ENCODE assay signal across 10 mouse cellular contexts in the genomic region with DNA sequence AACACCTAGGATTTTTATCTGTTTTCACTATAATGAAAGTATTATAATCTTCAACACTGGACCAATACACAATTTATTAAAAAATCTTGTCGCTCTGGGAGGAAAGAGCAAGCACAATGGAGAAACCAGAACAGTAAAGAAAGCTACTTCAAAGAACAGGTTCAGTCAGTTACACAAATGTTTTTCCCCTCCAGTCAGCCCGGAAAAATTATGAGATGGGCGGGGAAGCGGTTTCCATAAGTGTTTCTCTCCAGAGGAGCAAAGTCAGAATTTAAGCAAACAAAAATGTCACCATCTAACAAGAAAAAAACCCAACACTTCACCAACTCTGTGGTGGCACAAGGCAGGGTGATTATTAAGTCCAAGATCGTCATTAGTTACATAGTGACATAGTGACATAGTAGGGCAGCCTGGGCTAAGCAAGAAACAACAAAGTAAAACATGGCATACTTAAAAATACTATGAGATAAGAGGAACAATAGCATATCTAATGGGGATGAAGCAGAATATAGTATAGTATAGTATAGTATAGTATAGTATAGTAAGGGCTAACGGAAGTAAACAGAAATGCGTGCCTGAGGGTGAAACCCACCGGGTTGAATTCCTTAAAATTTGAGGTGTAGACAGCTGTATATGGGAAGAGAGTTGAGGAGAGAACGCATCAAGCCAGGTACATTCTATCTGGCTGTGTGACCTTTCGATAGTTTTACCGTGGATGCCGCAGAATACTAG.
DNase-seq lines count a peak whose midpoint lies in the region; ATAC-seq and TF ChIP-seq lines count a peak whose summit lies in the region.
"Had no signal": no experiment of that assay in that cellular context is flagged by ENCODE, and none has a peak within 500 bp of the region (broad histone marks: within the 10 kb centered on the region; RNA-seq: fewer than 3 reads in every experiment).

No protein-coding gene starts in this region.

- 0 out of 2 replicates have a peak, but pooled peaks have one; percentile 21 for ATAC-seq in hindbrain, embryonic 12.5 days (ENCODE audit: low FRiP score)
- peak; percentile 46; the same call in 1 of the 2 replicates for ATAC-seq in hindbrain, embryonic 14.5 days (ENCODE audit: low FRiP score)
- ATAC-seq in midbrain, embryonic 15.5 days (replicated peaks), result peak; percentile 68

- dilution Hi-C loops in CH12.LX (cut with MboI; ENCODE audit: extremely low pct_ligation_motif_present, extremely low pct_unique_long_range_greater_than_20kb, low sequenced_read_pairs), result no loop called here

- no peak for TF ChIP-seq POLR2A in CH12.LX (IDR thresholded peaks at IDR 0.05; ENCODE audit: low read depth, low read length)

- TF ChIP-seq EP300 in CH12.LX (IDR thresholded peaks at IDR 0.05; ENCODE audit: low read length), result no peak

- WGBS in hindbrain, embryonic 12.5 days, result 74% methylated on average over 12 of the region's 12 CpGs
- 76% methylated on average over 12 of the region's 12 CpGs for WGBS in hindbrain, embryonic 10.5 days
- WGBS in hindbrain, embryonic 14.5 days, result 70% methylated on average over 12 of the region's 12 CpGs
- 76% methylated on average over 12 of the region's 12 CpGs for WGBS in midbrain, embryonic 15.5 days

- no peaks in the 10 kb centered on the region for H3K27me3 ChIP-seq in hindbrain, embryonic 12.5 days
- no peaks in the 10 kb centered on the region for H3K27me3 ChIP-seq in hindbrain, embryonic 10.5 days (ENCODE audit: insufficient read depth, poor library complexity, severe bottlenecking)
- no peaks in the 10 kb centered on the region for H3K27me3 ChIP-seq in CH12.LX (replicated peaks)
- H3K27me3 ChIP-seq in hindbrain, embryonic 14.5 days (ENCODE audit: control insufficient read depth, insufficient read depth, low read length), result no peaks in the 10 kb centered on the region
- H3K27me3 ChIP-seq in midbrain, embryonic 15.5 days (replicated peaks), result no peaks in the 10 kb centered on the region
- H3K27me3 ChIP-seq: kidney, embryonic 15.5 days had no signal

- no peaks in the 10 kb centered on the region for H3K9me3 ChIP-seq in hindbrain, embryonic 12.5 days (replicated peaks)
- no peaks in the 10 kb centered on the region for H3K9me3 ChIP-seq in hindbrain, embryonic 10.5 days
- H3K9me3 ChIP-seq in CH12.LX (replicated peaks; ENCODE audit: low read length), result no peaks in the 10 kb centered on the region
- no peaks in the 10 kb centered on the region for H3K9me3 ChIP-seq in hindbrain, embryonic 14.5 days (ENCODE audit: control insufficient read depth, low read length)
- no peaks in the 10 kb centered on the region for H3K9me3 ChIP-seq in midbrain, embryonic 15.5 days
- H3K9me3 ChIP-seq: kidney, embryonic 15.5 days had no signal

- no peak for TF ChIP-seq CTCF in CH12.LX (conservative IDR thresholded peaks at IDR 0.05 in 1 of 2, IDR thresholded peaks at IDR 0.05 in 1 of 2; ENCODE audit: low read depth in 2 of 2, low read length in 2 of 2)

- H3K27ac ChIP-seq in hindbrain, embryonic 12.5 days, result no peak overlapping the region
- H3K27ac ChIP-seq in hindbrain, embryonic 10.5 days, result no peak overlapping the region
- H3K27ac ChIP-seq in CH12.LX (ENCODE audit: insufficient read depth, low read depth), result no peak overlapping the region
- no peak overlapping the region for H3K27ac ChIP-seq in hindbrain, embryonic 14.5 days
- no peak overlapping the region for H3K27ac ChIP-seq in midbrain, embryonic 15.5 days
- H3K27ac ChIP-seq: kidney, embryonic 15.5 days had no signal

- TF ChIP-seq RAD21 in CH12.LX (IDR thresholded peaks at IDR 0.05; ENCODE audit: low read depth, low read length), result no peak

- no peak overlapping the region for H3K9ac ChIP-seq in hindbrain, embryonic 12.5 days
- H3K9ac ChIP-seq in CH12.LX (ENCODE audit: insufficient read depth, low read depth), result no peak overlapping the region
- H3K9ac ChIP-seq in hindbrain, embryonic 14.5 days, result no peak overlapping the region
- H3K9ac ChIP-seq in midbrain, embryonic 15.5 days, result no peak overlapping the region
- H3K9ac ChIP-seq: kidney, embryonic 15.5 days had no signal

- no peak overlapping the region for H3K4me2 ChIP-seq in hindbrain, embryonic 12.5 days (replicated peaks)
- H3K4me2 ChIP-seq in CH12.LX (ENCODE audit: insufficient read depth, low read depth, poor library complexity, severe bottlenecking), result peak overlapping the region; percentile 68
- peak overlapping the region; percentile 6; the same call in 1 of the 2 replicates for H3K4me2 ChIP-seq in hindbrain, embryonic 14.5 days (replicated peaks)
- peak overlapping the region; percentile 26; the same call in 1 of the 2 replicates for H3K4me2 ChIP-seq in midbrain, embryonic 15.5 days
- H3K4me2 ChIP-seq: liver, embryonic 11.5 days had no signal

- in situ Hi-C loops in CH12.LX (cut with MboI; ENCODE audit: low pct_ligation_motif_present, low pct_unique_long_range_greater_than_20kb, low sequenced_read_pairs), result loop anchor here (10.0 to 25.0 kb wide), 3 partner anchors 779 to 1526 kb away; no protein-coding TSS in a partner anchor

- intact Hi-C loops in heart, postnatal 10 days (cut with DNase I), result loop anchor here (2.0 to 10.0 kb wide), 5 partner anchors 786 to 1867 kb away; partner anchors contain the start of gene Ppp3ca
- intact Hi-C loops in heart, postnatal 25 days (cut with DNase I), result loop anchor here (2.0 to 10.0 kb wide), 4 partner anchors 781 to 1531 kb away; no protein-coding TSS in a partner anchor

- H3K4me3 ChIP-seq in hindbrain, embryonic 12.5 days, result no peak overlapping the region
- no peak overlapping the region for H3K4me3 ChIP-seq in hindbrain, embryonic 10.5 days
- H3K4me3 ChIP-seq in CH12.LX (replicated peaks in 1 of 3; ENCODE audit: low read depth in 2 of 3, low read length in 2 of 3, poor library complexity in 1 of 3), result no peak overlapping the region
- no peak overlapping the region for H3K4me3 ChIP-seq in hindbrain, embryonic 14.5 days (replicated peaks; ENCODE audit: low read length)
- no peak overlapping the region for H3K4me3 ChIP-seq in midbrain, embryonic 15.5 days
- H3K4me3 ChIP-seq: kidney, embryonic 15.5 days had no signal

- no peaks in the 10 kb centered on the region for H3K79me2 ChIP-seq in CH12.LX (replicated peaks; ENCODE audit: control insufficient read depth, extremely low read depth, insufficient read depth, poor library complexity, severe bottlenecking)

- H3K4me1 ChIP-seq in hindbrain, embryonic 12.5 days, result peaks cover 5% of the 10 kb centered on the region; the same call in 1 of the 2 replicates
- peaks cover 8% of the 10 kb centered on the region; the same call in 1 of the 2 replicates for H3K4me1 ChIP-seq in hindbrain, embryonic 10.5 days (replicated peaks)
- H3K4me1 ChIP-seq in CH12.LX (ENCODE audit: control insufficient read depth in 1 of 2, insufficient read depth in 2 of 2), result peaks cover 0 to 7% of the 10 kb centered on the region in 2 experiments; a peak in 1 of 4 replicates
- peaks cover 8% of the 10 kb centered on the region for H3K4me1 ChIP-seq in hindbrain, embryonic 14.5 days (replicated peaks; ENCODE audit: control insufficient read depth, insufficient read depth, low read length)
- peaks cover 13% of the 10 kb centered on the region for H3K4me1 ChIP-seq in midbrain, embryonic 15.5 days
- H3K4me1 ChIP-seq: kidney, embryonic 15.5 days had no signal

- H3K36me3 ChIP-seq in hindbrain, embryonic 12.5 days, result no peaks in the 10 kb centered on the region
- no peaks in the 10 kb centered on the region for H3K36me3 ChIP-seq in hindbrain, embryonic 10.5 days
- H3K36me3 ChIP-seq in CH12.LX (replicated peaks in 1 of 2; ENCODE audit: control insufficient read depth in 1 of 2, insufficient read depth in 1 of 2, low read length in 1 of 2), result no peaks in the 10 kb centered on the region
- H3K36me3 ChIP-seq in hindbrain, embryonic 14.5 days (replicated peaks; ENCODE audit: control insufficient read depth, insufficient read depth), result no peaks in the 10 kb centered on the region
- no peaks in the 10 kb centered on the region for H3K36me3 ChIP-seq in midbrain, embryonic 15.5 days (replicated peaks)
- H3K36me3 ChIP-seq: kidney, embryonic 15.5 days had no signal

- no peak for DNase-seq in hindbrain, embryonic 10.5 days (ENCODE audit: low spot score)
- no peak for DNase-seq in CH12.LX (ENCODE audit: extremely low read depth)
- no peak for DNase-seq in hindbrain, embryonic 14.5 days (ENCODE audit: low spot score)
- DNase-seq in heart, postnatal 10 days, result no peak
- DNase-seq in heart, postnatal 25 days (ENCODE audit: low spot score), result no peak
- DNase-seq in retina, embryonic 14.5 days (ENCODE audit: low spot score), result no peak

TF ChIP-seq in CH12.LX, 34 proteins besides CTCF, POLR2A, EP300 and RAD21:
- peak; percentile 64 for TF ChIP-seq ZKSCAN1 (IDR thresholded peaks at IDR 0.05; ENCODE audit: borderline replicate concordance, low read depth, low read length)
- no peak for TF ChIP-seq NELFE (IDR thresholded peaks at IDR 0.05; ENCODE audit: low read depth, low read length)
TF ChIP-seq in CH12.LX: peak in this region for 1.
